Mouse (Mus musculus): ENCODE results near the gene Ciao2a.

The Ciao2a gene

GRCm38 (mm10) chr9:66126456-66127192, at the start of gene Ciao2a, which contains the start of gene Snx1:
Gene Ciao2a (plus strand): TSS chr9:66126611.
Gene Snx1 (minus strand): TSS chr9:66126587.
- DNase-seq (ENCODE audit: low spot score in 2 of 2), result peak; percentile 94 to 98

GRCm38 (mm10) chr9:66078072-66078471, 48.3 kb upstream of the Ciao2a start:
- DNase-seq (ENCODE audit: low spot score in 2 of 2), result no peak

DNA sequence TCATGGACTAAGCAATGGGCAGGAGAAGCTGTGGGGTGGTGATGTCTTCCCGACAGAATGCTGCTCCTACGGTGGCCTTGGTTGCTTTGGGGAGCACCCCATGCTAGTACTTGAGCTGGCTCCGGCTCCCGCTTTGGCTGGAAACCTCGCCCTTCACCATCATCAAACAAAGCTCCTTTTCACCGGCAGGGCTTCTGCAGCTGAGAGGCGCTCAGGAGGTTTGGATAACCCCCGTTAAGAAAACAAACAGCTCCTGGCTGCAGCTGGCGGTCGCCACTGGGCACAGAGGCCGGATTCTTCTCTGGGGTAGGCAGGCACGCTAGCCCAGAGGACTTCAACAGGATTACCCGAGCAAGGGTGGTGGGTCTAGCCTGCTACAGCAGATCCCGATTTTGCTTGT, 47.9 kb upstream of the Ciao2a start:
- DNase-seq (ENCODE audit: low spot score in 2 of 2), result no peak

- DNase-seq (ENCODE audit: low spot score in 2 of 2), result no peak
These were observed 45.5 kb upstream of the Ciao2a start for GRCm38 (mm10) chr9:66080804-66081459.

GRCm38 (mm10) chr9:66081999-66082398, 44.4 kb upstream of the Ciao2a start:
- DNase-seq (ENCODE audit: low spot score in 2 of 2), result no peak

- DNase-seq (ENCODE audit: low spot score in 2 of 2), result no peak
These were observed 42.2 kb upstream of the Ciao2a start for GRCm38 (mm10) chr9:66084171-66084570.

DNA sequence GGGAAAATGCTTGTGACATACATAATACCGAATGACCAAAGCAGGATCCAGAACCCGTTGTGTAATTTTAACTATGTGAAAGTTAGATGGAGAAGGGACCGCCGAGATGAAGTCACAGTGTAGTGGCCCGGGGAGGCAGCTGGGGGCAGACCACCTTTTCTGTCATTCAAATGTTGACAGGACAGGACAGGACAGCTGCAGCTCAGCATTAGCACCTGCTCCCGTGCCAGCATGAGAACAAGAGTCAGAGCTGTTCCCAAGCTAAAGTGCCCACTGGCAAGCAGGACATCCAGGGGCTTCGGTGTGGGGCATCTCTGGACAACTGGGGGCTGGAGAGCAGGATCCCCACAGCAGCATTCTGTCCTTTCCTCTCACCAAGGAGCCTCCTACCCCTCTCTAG, 39.3 kb upstream of the Ciao2a start:
- DNase-seq (ENCODE audit: low spot score in 2 of 2), result no peak

GRCm38 (mm10) chr9:66088411-66088810, 38.0 kb upstream of the Ciao2a start:
- peak; percentile 64 to 79 for DNase-seq (ENCODE audit: low spot score in 2 of 2)

GRCm38 (mm10) chr9:66090593-66091244, 35.7 kb upstream of the Ciao2a start:
- DNase-seq (ENCODE audit: low spot score in 2 of 2), result no peak

- DNase-seq (ENCODE audit: low spot score in 2 of 2), result no peak
These were observed 34.8 kb upstream of the Ciao2a start for GRCm38 (mm10) chr9:66091327-66092231.

DNA sequence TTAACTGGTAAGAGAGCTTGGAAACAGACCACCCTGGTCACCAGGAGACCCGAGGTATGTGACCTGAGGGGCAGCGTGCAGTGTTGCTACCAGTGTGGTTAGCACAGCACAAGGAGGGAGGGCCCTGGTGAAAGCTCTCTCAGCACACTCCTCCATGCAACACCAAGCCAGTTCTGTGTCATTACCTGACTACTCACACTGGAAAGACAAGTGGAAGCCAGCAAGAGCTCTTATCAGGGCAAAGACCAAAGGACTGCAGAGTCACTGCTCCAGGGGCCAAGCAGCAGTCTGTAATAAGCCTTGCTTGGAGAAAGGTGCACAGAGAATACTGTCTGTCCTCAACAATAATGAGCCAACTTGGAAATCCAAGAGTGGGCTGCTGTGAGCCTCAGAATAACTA, 33.7 kb upstream of the Ciao2a start:
- DNase-seq (ENCODE audit: low spot score in 2 of 2), result no peak

- DNase-seq (ENCODE audit: low spot score in 2 of 2), result no peak
These were observed 24.8 kb upstream of the Ciao2a start for GRCm38 (mm10) chr9:66101577-66101976.

DNA sequence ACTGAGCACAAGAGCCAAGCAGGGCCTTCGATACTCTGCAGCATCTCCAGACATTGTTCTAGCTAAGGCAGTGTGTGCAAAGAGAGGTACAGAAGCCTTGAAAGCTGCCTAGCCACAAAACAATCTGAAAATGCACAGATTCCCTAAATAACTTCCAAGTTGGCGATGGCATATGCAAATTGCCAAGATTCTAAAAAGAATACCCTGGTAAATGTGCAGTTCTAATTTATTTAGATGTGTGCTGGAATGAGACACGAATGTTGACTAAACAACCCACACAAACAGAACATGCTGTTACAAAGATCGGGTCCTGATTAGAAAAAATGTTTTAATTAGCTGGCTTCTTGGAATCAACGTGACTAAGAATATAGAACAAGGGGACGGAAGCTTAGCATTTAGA, 23.7 kb upstream of the Ciao2a start:
- no peak for DNase-seq (ENCODE audit: low spot score in 2 of 2)

- DNase-seq (ENCODE audit: low spot score in 2 of 2), result no peak
These were observed 21.8 kb upstream of the Ciao2a start for GRCm38 (mm10) chr9:66104601-66105000.

GRCm38 (mm10) chr9:66105168-66105567, 21.2 kb upstream of the Ciao2a start:
- no peak for DNase-seq (ENCODE audit: low spot score in 2 of 2)

DNA sequence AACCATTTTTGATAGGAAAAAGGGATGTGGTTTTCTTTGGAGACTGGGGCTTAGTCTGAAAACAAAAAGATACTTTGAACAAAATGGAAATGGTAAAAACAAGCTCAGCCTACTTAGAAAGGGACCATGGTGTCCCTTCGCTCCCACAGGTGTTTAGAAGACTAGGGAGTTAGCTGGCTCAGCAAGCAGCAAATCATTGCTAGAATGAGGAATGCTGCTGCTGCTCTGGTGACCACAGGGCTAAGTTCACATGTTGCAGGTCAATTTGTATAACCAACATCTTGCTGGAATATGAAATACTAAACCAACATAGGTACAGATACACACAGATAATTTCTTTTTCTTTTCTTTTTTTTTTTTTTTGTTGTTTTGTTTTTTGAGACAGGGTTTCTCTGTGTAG, 16.8 kb upstream of the Ciao2a start:
- no peak for DNase-seq (ENCODE audit: low spot score in 2 of 2)

- no peak for DNase-seq (ENCODE audit: low spot score in 2 of 2)
These were observed 16.3 kb upstream of the Ciao2a start for GRCm38 (mm10) chr9:66110126-66110525.

DNA sequence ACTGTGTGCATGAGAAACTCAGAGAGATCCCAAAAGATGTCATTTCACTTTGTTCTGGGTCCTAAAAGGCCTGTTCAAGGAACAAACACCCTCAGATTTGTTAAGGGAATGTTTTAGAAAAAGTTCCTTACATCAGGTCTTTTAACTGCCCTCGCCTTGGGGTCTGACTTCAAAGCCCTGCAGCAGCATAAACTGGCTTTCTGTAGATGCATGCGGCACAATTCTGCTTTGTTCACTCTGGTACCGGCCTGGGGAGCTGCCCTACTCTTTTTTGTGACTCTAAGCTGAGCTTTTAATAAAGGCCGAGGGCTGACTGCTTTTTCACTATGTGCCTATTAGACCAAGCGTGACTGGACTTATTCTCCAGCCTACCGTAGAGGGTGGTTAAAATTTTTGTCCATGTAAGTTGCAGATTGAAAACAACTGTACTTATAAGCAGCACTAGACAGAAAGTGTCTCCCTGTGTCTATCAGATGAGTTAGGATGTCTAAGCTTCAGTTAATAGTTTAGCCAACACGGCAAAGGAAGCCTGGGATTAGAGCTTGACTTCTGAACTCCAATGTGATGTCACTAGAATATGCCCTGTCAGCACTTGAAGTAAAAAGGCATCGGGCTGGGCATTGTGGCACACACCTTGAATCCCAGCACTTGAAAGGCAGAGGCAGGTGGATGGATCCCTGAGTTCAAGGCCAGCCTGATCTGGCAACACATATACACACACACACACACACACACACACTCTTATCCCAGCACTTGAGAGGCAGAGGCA, 15.6 kb upstream of the Ciao2a start:
- DNase-seq (ENCODE audit: low spot score in 2 of 2), result no peak

DNA sequence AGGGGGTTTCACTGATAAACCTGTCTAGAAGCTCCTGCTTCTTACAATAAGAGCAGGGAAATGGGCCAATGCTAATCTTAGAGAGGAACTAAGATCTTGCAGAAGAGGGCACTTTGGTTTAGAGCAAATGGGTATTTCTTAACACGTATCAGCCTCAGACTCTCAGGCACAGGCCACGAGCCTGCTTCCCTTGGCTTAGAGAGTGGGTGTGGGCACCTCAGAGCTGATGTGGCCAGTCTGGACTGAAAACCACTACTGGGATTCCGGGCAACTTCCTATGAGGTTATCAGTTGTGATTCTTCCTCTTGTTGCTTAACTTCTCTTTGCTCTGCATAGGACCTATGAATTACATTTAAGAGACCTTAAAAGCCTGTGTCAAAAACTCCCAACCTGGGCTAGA, 12.1 kb upstream of the Ciao2a start:
- no peak for DNase-seq (ENCODE audit: low spot score in 2 of 2)

- DNase-seq (ENCODE audit: low spot score in 2 of 2), result no peak
These were observed 9.5 kb upstream of the Ciao2a start for GRCm38 (mm10) chr9:66116890-66117289.

GRCm38 (mm10) chr9:66119498-66119897, 6.9 kb upstream of the Ciao2a start:
- no peak for DNase-seq (ENCODE audit: low spot score in 2 of 2)

All from spleen, postnatal 10 days (tissue).